Mouse (Mus musculus): Measurements from ENCODE around the gene Nkx2-2. TPM values are rescaled to one million over a fixed set of nuclear protein-coding genes. Genes with fewer than 3 reads are reported as not detected.

The Nkx2-2 gene
- 6.7 and 13.8 TPM in 2 replicates for polyA plus RNA-seq (2012; rRNA removed)

GRCm38 (mm10) chr2:147193271-147194255 lies at the start of gene Nkx2-2:
Gene Nkx2-2 (minus strand): TSS chr2:147194243.

Other genes with a start within 250 kb of the Nkx2-2 start
- 54.3 and 73.1 TPM in 2 replicates for gene Xrn2, start 181.2 kb downstream of the Nkx2-2 start, polyA plus RNA-seq (2012; rRNA removed)
- gene Nkx2-4, start 108.8 kb downstream of the Nkx2-2 start, polyA plus RNA-seq (2012; rRNA removed) = 0.96 and 1.8 TPM in 2 replicates
- gene Pax1, start 167.7 kb upstream of the Nkx2-2 start, polyA plus RNA-seq (2012; rRNA removed) = 0.72 and 18.8 TPM in 2 replicates

All from central nervous system, embryonic 11.5 days (tissue).